Mouse (Mus musculus) induced T-regulatory cell, adult 2 months (primary cell): ENCODE data around the gene Apoc2.
"Not testable (repeated sequence)": the region's sequence is repeated elsewhere in the genome, so short reads cannot be mapped to it uniquely, and the experiment has no call there.

Experiments used
- DNase-seq: peaks from one replicate; pipeline ENCODE4 v3.0.0-alpha.2; 2012; ENCODE audit warnings: low read depth

Gene Apoc2

GRCm38 (mm10) chr7:19698907-19699826 is 21.4 kb upstream of the Apoc2 start, which contains the start of gene Apoe:
Apoe (minus strand) TSS chr7:19699188.
- no peak for DNase-seq

- DNase-seq, result no peak
These were observed 20.5 kb upstream of the Apoc2 start for GRCm38 (mm10) chr7:19697949-19698906.

- DNase-seq, result no peak
These were observed 18.7 kb upstream of the Apoc2 start for GRCm38 (mm10) chr7:19696336-19696873.

GRCm38 (mm10) chr7:19695881-19696280 is 18.1 kb upstream of the Apoc2 start:
- DNase-seq, result no peak

- DNase-seq, result no peak
These were observed 17.5 kb upstream of the Apoc2 start for GRCm38 (mm10) chr7:19695213-19695594.

- DNase-seq, result no peak
These were observed 16.8 kb upstream of the Apoc2 start for GRCm38 (mm10) chr7:19694336-19695212.

DNA sequence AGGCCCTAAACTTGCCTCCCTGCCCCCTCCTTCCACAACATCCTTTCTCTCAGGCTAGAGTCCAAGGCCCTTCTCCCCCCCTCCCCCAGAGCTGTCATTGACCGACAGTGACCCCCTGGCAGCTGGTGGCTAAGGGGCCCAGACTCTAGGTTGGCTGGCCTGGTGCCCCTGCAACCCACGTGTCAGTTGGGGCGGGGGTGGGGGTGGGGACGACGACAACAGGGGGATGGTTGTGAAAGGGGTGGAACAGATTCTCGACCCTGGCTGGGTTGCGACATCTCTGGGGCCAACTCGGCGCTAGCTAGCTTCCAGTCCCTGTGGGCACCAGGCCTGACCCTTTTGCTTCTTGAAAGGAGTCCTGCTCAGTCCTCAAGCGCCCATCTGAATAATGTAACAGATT is 15.7 kb upstream of the Apoc2 start:
- no peak for DNase-seq

- no peak for DNase-seq
These were observed 14.4 kb upstream of the Apoc2 start, which contains the start of gene Apoc1 for GRCm38 (mm10) chr7:19691873-19692865. Apoc1 (minus strand) TSS chr7:19692660.

DNA sequence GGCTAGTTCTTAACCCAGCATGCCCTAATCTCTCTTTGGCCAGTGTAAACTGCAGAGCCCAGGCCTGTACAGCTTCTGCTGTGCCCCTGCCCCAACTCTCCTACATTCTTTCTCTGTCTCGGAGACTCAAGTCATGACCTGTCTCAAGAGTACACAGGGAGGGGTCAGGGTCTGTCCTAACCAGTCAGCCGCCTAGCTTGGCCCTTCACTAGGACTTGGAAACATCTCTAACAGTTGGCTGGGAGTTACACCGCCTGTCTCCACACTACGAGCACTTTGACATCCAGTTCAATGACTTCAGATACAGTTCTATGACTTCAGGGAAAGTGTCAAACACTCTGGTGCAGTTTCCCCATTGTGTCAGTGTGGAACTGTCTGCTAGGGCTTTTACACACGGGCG is 13.7 kb upstream of the Apoc2 start:
- no peak for DNase-seq

- no peak for DNase-seq
These were observed 13.1 kb upstream of the Apoc2 start for GRCm38 (mm10) chr7:19690845-19691244.

GRCm38 (mm10) chr7:19688611-19689010 is 10.9 kb upstream of the Apoc2 start:
- no peak for DNase-seq

DNA sequence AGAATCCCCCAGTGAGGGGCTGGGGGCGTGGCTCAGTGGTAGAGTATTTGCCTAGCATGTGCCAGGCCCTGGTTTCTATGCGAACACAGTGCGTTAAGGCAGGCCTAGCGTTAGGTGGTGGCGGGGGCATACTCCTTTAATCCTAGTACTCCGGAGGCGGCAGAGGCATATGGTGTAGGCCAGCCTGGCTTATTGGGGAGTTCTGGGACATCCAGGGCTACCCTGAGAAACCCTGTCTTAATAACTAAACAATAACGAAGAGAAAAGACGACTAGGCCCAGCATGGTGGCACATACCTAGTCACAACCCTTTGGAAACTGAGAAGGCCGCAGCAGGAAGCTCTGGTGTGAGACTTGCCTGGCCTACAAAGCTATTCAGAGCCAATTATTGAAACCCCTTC is 10.4 kb upstream of the Apoc2 start:
- DNase-seq, result no peak

DNA sequence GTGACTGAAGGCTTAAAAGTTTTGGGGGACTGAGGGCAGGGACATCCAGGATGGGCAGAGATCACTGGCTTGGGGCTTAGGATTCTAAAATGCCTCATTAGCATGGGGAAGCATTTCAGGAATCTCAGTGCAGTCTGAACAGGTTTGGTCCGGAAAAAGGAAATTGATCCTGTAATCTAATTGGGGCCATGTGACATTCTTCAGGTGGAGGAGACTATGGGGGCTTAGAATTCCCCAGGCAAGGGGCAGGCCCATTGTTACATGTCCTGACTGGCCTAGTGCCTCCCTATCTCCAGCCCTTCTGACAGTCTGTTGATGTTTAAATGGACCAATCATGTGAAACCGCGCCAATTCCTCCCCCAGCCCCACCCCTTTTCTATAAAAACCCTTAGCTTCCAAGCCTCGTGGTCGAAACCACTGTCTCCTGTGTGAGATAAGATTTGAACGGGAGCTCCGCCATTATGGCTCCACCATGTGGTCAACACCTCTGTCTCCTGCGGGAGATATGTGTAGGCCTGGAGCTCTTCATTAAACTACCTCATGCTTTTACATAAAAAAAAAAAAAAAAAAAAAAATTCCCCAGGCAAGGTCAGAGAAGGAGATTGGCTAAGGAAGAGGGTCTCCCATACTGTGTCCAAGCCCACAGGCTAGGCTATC is 9.3 kb upstream of the Apoc2 start:
- not testable (repeated sequence) for DNase-seq

DNA sequence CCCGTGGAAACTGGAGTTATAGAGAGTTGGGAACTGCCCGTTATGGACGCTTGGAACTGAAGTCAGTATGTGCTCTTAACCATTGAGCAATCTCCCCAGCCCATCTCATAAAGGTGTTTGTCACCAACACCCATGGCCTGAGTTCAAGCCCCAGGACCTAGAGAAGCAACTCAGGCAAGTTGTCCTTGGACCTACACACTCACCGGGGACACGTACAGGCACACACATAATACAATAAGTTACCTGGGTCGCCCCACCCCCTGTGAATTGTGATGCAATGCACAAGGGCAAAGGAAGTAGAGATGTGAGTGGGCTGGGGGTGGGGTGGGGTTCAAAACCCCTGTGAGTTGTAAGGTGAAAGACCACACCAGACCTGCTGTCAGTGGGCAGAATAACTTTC is 8.8 kb upstream of the Apoc2 start:
- no peak for DNase-seq

- no peak for DNase-seq
These were observed 7.6 kb upstream of the Apoc2 start for GRCm38 (mm10) chr7:19685374-19685773.

DNA sequence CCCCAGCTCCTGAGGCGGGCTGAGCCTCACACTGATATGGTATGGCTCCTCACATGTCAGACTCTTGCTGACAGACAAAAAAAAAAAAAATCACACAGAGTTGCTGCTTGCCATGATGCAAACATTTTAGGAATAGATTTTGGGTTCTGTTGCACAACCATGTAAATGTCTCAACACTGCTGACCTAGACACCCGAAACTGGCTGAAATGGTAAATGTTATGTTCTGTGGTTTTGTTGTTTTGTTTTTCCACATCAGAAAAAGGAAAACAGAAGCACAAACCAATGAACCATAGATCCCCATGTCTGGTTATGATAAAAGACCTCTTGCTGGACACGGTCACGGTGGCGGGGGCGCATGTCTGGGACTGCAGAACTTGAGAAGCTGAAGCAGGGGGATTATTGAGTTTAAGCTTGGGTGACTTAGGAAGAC is 6.0 kb upstream of the Apoc2 start:
- DNase-seq, result no peak

- DNase-seq, result no peak
These were observed 5.2 kb upstream of the Apoc2 start for GRCm38 (mm10) chr7:19682979-19683378.

DNA sequence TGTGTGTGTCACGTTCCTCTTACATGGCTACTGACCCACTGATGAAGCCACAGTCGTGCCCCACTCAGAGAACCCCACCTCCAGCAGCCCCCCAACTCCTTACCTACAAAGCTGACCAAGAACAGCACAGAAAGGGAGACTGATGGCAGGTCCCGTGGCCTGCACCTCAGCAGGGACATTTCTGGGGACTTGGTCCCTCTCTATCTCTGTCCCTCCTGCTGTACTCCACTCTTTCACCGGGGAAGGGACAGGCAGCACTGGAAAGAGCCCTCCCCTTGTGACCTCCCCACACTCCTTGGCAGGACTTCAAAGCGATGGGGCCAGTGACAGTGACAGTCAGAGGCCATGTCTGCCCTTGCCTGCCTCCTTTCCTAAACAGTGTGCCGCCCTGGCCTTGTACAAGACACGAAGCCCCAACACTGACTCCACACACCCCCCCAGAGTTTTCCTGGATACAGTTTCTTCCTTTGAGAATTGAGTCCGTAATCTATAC is 3.5 kb upstream of the Apoc2 start, which contains the start of the genes Gm44805 and Apoc4:
Gm44805 (minus strand) TSS at position 222 of the 493 bp plus-strand sequence.
Apoc4 (minus strand) TSS at position 278 of the 493 bp plus-strand sequence.
- DNase-seq, result no peak

- DNase-seq, result no peak
These were observed 3.0 kb upstream of the Apoc2 start for GRCm38 (mm10) chr7:19680702-19681101.
